Mouse (Mus musculus): ENCODE measurements around the gene Bcdin3d. TPM values are rescaled to one million over a fixed set of nuclear protein-coding genes. Genes with fewer than 3 reads are reported as not detected.

The Bcdin3d gene
- polyA plus RNA-seq, 1 experiment from 2014 or later: 17.7 TPM

GRCm38 (mm10) chr15:99501292-99502260, 27.0 kb upstream of the Bcdin3d start:
- no peak for ATAC-seq (ENCODE audit: low FRiP score, low read depth)
- H3K4me3 ChIP-seq: no peak overlapping the region
- H3K27me3 ChIP-seq: no peaks in the 10 kb centered on the region
- 45% methylated on average over 20 of the region's 20 CpGs for WGBS
- H3K4me2 ChIP-seq: no peak overlapping the region
- H3K9ac ChIP-seq: no peak overlapping the region
- H3K9me3 ChIP-seq: no peaks in the 10 kb centered on the region
- H3K4me1 ChIP-seq (replicated peaks): peaks cover 34% of the 10 kb centered on the region
- no peaks in the 10 kb centered on the region for H3K36me3 ChIP-seq
- H3K27ac ChIP-seq (replicated peaks): peak overlapping the region; percentile 43

GRCm38 (mm10) chr15:99500320-99500719, 25.8 kb upstream of the Bcdin3d start:
- Histone ChIP-seq H3K9ac (no peak overlapping the region), H3K4me2 (no peak overlapping the region), H3K4me1 (replicated peaks) (peaks cover 34% of the 10 kb centered on the region), H3K27me3 (no peaks in the 10 kb centered on the region), H3K36me3 (no peaks in the 10 kb centered on the region), H3K9me3 (no peaks in the 10 kb centered on the region), H3K4me3 (no peak overlapping the region), H3K27ac (replicated peaks) (no peak overlapping the region)
- WGBS: 80% methylated on average over 5 of the region's 5 CpGs
- ATAC-seq (ENCODE audit: low FRiP score, low read depth): no peak

- no peaks in the 10 kb centered on the region for H3K27me3 ChIP-seq
- WGBS: 59% methylated on average over 6 of the region's 6 CpGs
- no peak overlapping the region for H3K4me2 ChIP-seq
- no peak overlapping the region for H3K27ac ChIP-seq (replicated peaks)
- peaks cover 34% of the 10 kb centered on the region for H3K4me1 ChIP-seq (replicated peaks)
- no peak for ATAC-seq (ENCODE audit: low FRiP score, low read depth)
- H3K9ac ChIP-seq: no peak overlapping the region
- H3K4me3 ChIP-seq: no peak overlapping the region
- H3K9me3 ChIP-seq: no peaks in the 10 kb centered on the region
- no peaks in the 10 kb centered on the region for H3K36me3 ChIP-seq
Observed at GRCm38 (mm10) chr15:99499726-99500125, 25.2 kb upstream of the Bcdin3d start.

GRCm38 (mm10) chr15:99498781-99499180, 24.3 kb upstream of the Bcdin3d start:
- no peaks in the 10 kb centered on the region for H3K9me3 ChIP-seq
- H3K4me3 ChIP-seq: no peak overlapping the region
- WGBS: 69% methylated on average over 4 of the region's 4 CpGs
- H3K9ac ChIP-seq: no peak overlapping the region
- no peak for ATAC-seq (ENCODE audit: low FRiP score, low read depth)
- H3K27ac ChIP-seq (replicated peaks): no peak overlapping the region
- H3K4me2 ChIP-seq: no peak overlapping the region
- no peaks in the 10 kb centered on the region for H3K36me3 ChIP-seq
- H3K27me3 ChIP-seq: no peaks in the 10 kb centered on the region
- H3K4me1 ChIP-seq (replicated peaks): peaks cover 34% of the 10 kb centered on the region

GRCm38 (mm10) chr15:99498356-99498755, 23.8 kb upstream of the Bcdin3d start:
- Histone ChIP-seq H3K4me1 (replicated peaks) (peaks cover 34% of the 10 kb centered on the region), H3K4me2 (no peak overlapping the region), H3K9ac (no peak overlapping the region), H3K36me3 (no peaks in the 10 kb centered on the region), H3K27me3 (no peaks in the 10 kb centered on the region), H3K9me3 (no peaks in the 10 kb centered on the region), H3K4me3 (no peak overlapping the region), H3K27ac (replicated peaks) (no peak overlapping the region)
- no peak for ATAC-seq (ENCODE audit: low FRiP score, low read depth)
- 82% methylated on average over 4 of the region's 4 CpGs for WGBS

GRCm38 (mm10) chr15:99497527-99498242, 23.2 kb upstream of the Bcdin3d start:
- H3K4me2 ChIP-seq: no peak overlapping the region
- WGBS: 46% methylated on average over 12 of the region's 12 CpGs
- ATAC-seq (ENCODE audit: low FRiP score, low read depth): peak; percentile 25; the same call in 1 of the 2 replicates
- no peak overlapping the region for H3K9ac ChIP-seq
- H3K27me3 ChIP-seq: no peaks in the 10 kb centered on the region
- H3K36me3 ChIP-seq: no peaks in the 10 kb centered on the region
- no peaks in the 10 kb centered on the region for H3K9me3 ChIP-seq
- peaks cover 32% of the 10 kb centered on the region for H3K4me1 ChIP-seq (replicated peaks)
- no peak overlapping the region for H3K27ac ChIP-seq (replicated peaks)
- H3K4me3 ChIP-seq: no peak overlapping the region

GRCm38 (mm10) chr15:99497061-99497460, 22.5 kb upstream of the Bcdin3d start:
- peak; percentile 75 for ATAC-seq (ENCODE audit: low FRiP score, low read depth)
- H3K4me1 ChIP-seq (replicated peaks): peaks cover 26% of the 10 kb centered on the region
- H3K4me2 ChIP-seq: no peak overlapping the region
- WGBS: 13% methylated on average over 4 of the region's 4 CpGs
- no peaks in the 10 kb centered on the region for H3K36me3 ChIP-seq
- no peak overlapping the region for H3K4me3 ChIP-seq
- H3K9me3 ChIP-seq: no peaks in the 10 kb centered on the region
- no peak overlapping the region for H3K9ac ChIP-seq
- H3K27me3 ChIP-seq: no peaks in the 10 kb centered on the region
- no peak overlapping the region for H3K27ac ChIP-seq (replicated peaks)

- Histone ChIP-seq H3K36me3 (no peaks in the 10 kb centered on the region), H3K27me3 (no peaks in the 10 kb centered on the region), H3K9ac (no peak overlapping the region), H3K4me2 (no peak overlapping the region), H3K27ac (replicated peaks) (no peak overlapping the region), H3K4me1 (replicated peaks) (no peaks in the 10 kb centered on the region), H3K9me3 (no peaks in the 10 kb centered on the region), H3K4me3 (no peak overlapping the region)
- ATAC-seq (ENCODE audit: low FRiP score, low read depth): no peak
- WGBS: 72% methylated on average over 6 of the region's 6 CpGs
Observed at GRCm38 (mm10) chr15:99484745-99485144, 10.2 kb upstream of the Bcdin3d start.

- Histone ChIP-seq H3K9me3 (no peaks in the 10 kb centered on the region), H3K36me3 (no peaks in the 10 kb centered on the region), H3K4me3 (no peak overlapping the region), H3K4me2 (no peak overlapping the region), H3K27me3 (no peaks in the 10 kb centered on the region), H3K4me1 (replicated peaks) (peaks cover 27% of the 10 kb centered on the region), H3K9ac (no peak overlapping the region), H3K27ac (replicated peaks) (no peak overlapping the region)
- no peak for ATAC-seq (ENCODE audit: low FRiP score, low read depth)
- 63% methylated on average over 1 of the region's 1 CpGs for WGBS
Observed at GRCm38 (mm10) chr15:99475814-99476213, 1.3 kb upstream of the Bcdin3d start.

GRCm38 (mm10) chr15:99473801-99474575, 542 bp downstream of the Bcdin3d start:
- Histone ChIP-seq H3K36me3 (peaks cover 6% of the 10 kb centered on the region; the same call in 1 of the 2 replicates), H3K9me3 (no peaks in the 10 kb centered on the region), H3K4me1 (replicated peaks) (peaks cover 31% of the 10 kb centered on the region), H3K27ac (replicated peaks) (peak overlapping the region; percentile 87), H3K9ac (peak overlapping the region; percentile 77), H3K4me3 (peak overlapping the region; percentile 72), H3K27me3 (no peaks in the 10 kb centered on the region), H3K4me2 (peak overlapping the region; percentile 66)
- 5% methylated on average over 38 of the region's 38 CpGs for WGBS
- ATAC-seq (ENCODE audit: low FRiP score, low read depth): peak; percentile 72

- no peaks in the 10 kb centered on the region for H3K9me3 ChIP-seq
- peaks cover 7% of the 10 kb centered on the region; the same call in 1 of the 2 replicates for H3K36me3 ChIP-seq
- H3K4me1 ChIP-seq (replicated peaks): peaks cover 31% of the 10 kb centered on the region
- no peak overlapping the region; the same call in 1 of the 2 replicates for H3K4me2 ChIP-seq
- 92% methylated on average over 7 of the region's 7 CpGs for WGBS
- H3K9ac ChIP-seq: no peak overlapping the region
- H3K27me3 ChIP-seq: no peaks in the 10 kb centered on the region
- no peak for ATAC-seq (ENCODE audit: low FRiP score, low read depth)
- no peak overlapping the region for H3K4me3 ChIP-seq
- H3K27ac ChIP-seq (replicated peaks): no peak overlapping the region
Observed at GRCm38 (mm10) chr15:99472972-99473371, 1.6 kb downstream of the Bcdin3d start.

Data from hindbrain, embryonic 15.5 days (tissue).